Mouse (Mus musculus) hindbrain, embryonic 14.5 days (tissue): ENCODE measurements around the gene Rep15. TPM values are rescaled to one million over a fixed set of nuclear protein-coding genes. Genes with fewer than 3 reads are reported as not detected.

Experiments
- ATAC-seq: fragments of 200-750 bp; cut with Nextera tagmentation; 2 replicates; pipeline ENCODE4 v1.8.0; 2017; ENCODE audit warnings: moderate number of reproducible peaks, mild to moderate bottlenecking, moderate TSS enrichment, moderate library complexity; ENCODE audit not compliant: low FRiP score
- DNase-seq: peaks from one replicate; pipeline ENCODE4 v3.0.0-alpha.2; 2015; ENCODE audit warnings: low spot score
- H3K27ac ChIP-seq: fragments of 300-500 bp; sonication (generic); 2 replicates; pipeline ENCODE4 v1.5.1; 2014; ENCODE audit warnings: mild to moderate bottlenecking, moderate library complexity
- H3K27me3 ChIP-seq: fragments of 300-500 bp; sonication (generic); 2 replicates; pipeline ENCODE4 v1.6.1; 2014; ENCODE audit warnings: mild to moderate bottlenecking, low read length, mixed read lengths; ENCODE audit not compliant: control insufficient read depth, insufficient read depth
- H3K36me3 ChIP-seq: fragments of 300-500 bp; sonication (generic); replicated peaks from 2 replicates; pipeline ENCODE4 v1.6.1; 2014; ENCODE audit not compliant: control insufficient read depth, insufficient read depth
- H3K4me1 ChIP-seq: fragments of 300-500 bp; sonication (generic); replicated peaks from 2 replicates; pipeline ENCODE4 v1.6.1; 2014; ENCODE audit warnings: antibody characterized with exemption, low read length, mixed read lengths; ENCODE audit not compliant: control insufficient read depth, insufficient read depth
- H3K4me2 ChIP-seq: fragments of 300-500 bp; sonication (generic); replicated peaks from 2 replicates; pipeline ENCODE4 v1.6.1; 2014; ENCODE audit warnings: mild to moderate bottlenecking, moderate library complexity
- H3K4me3 ChIP-seq: fragments of 300-500 bp; sonication (generic); replicated peaks from 2 replicates; pipeline ENCODE4 v1.5.1; 2014; ENCODE audit warnings: mild to moderate bottlenecking, low read length
- H3K9ac ChIP-seq: fragments of 300-500 bp; sonication (generic); 2 replicates; pipeline ENCODE4 v1.6.1; 2014
- H3K9me3 ChIP-seq: fragments of 300-500 bp; sonication (generic); 2 replicates; pipeline ENCODE4 v1.6.1; 2016; ENCODE audit warnings: low read length; ENCODE audit not compliant: control insufficient read depth
- WGBS: fragments of 180-500 bp; shearing (Covaris S2); extraction: QIAGEN DNeasy Blood & Tissue Kit; methylation state at CpG from one replicate; pipeline ENCODE4 v1.1.7; 2014; 5-methylcytosine and 5-hydroxymethylcytosine counted together
- polyA plus RNA-seq: library from polyadenylated mRNA; unstranded; fragments of >200 nt; fragmentation: Nextera tagmentation; extraction: Ambion mirVana; gene quantifications from 2 replicates; pipeline ENCODE4 v1.2.1, GENCODE M21; 2014

Rep15 gene
- polyA plus RNA-seq, 1 experiment from 2014 or later = 0.50 TPM

GRCm38 (mm10) chr6:147051666-147052065 lies 19.3 kb downstream of the Rep15 start:
- Histone ChIP-seq H3K4me2 (no peak overlapping the region), H3K27ac (no peak overlapping the region), H3K27me3 (no peaks in the 10 kb centered on the region), H3K36me3 (peaks cover 91% of the 10 kb centered on the region), H3K9me3 (no peaks in the 10 kb centered on the region), H3K4me3 (no peak overlapping the region), H3K9ac (no peak overlapping the region), H3K4me1 (no peaks in the 10 kb centered on the region)
- DNase-seq (no peak), ATAC-seq (no peak)
- WGBS = 94% methylated on average over 8 of the region's 8 CpGs

GRCm38 (mm10) chr6:147052440-147052839 lies 20.1 kb downstream of the Rep15 start:
- Histone ChIP-seq H3K27ac (no peak overlapping the region), H3K9me3 (no peaks in the 10 kb centered on the region), H3K27me3 (no peaks in the 10 kb centered on the region), H3K36me3 (peaks cover 90% of the 10 kb centered on the region), H3K4me2 (no peak overlapping the region), H3K4me1 (no peaks in the 10 kb centered on the region), H3K9ac (no peak overlapping the region), H3K4me3 (no peak overlapping the region)
- no peak for ATAC-seq
- 94% methylated on average over 9 of the region's 9 CpGs for WGBS
- DNase-seq = no peak

- no peak for ATAC-seq
- DNase-seq = no peak
- no peaks in the 10 kb centered on the region for H3K27me3 ChIP-seq
- H3K4me1 ChIP-seq = no peaks in the 10 kb centered on the region
- H3K9ac ChIP-seq = no peak overlapping the region
- H3K9me3 ChIP-seq = no peaks in the 10 kb centered on the region
- no peak overlapping the region for H3K27ac ChIP-seq
- WGBS = 86% methylated on average over 19 of the region's 19 CpGs
- no peak overlapping the region for H3K4me3 ChIP-seq
- peaks cover 82% of the 10 kb centered on the region for H3K36me3 ChIP-seq
- no peak overlapping the region for H3K4me2 ChIP-seq
These were observed 21.6 kb downstream of the Rep15 start for GRCm38 (mm10) chr6:147053785-147054646.

- WGBS = 91% methylated on average over 10 of the region's 10 CpGs
- Histone ChIP-seq H3K27me3 (no peaks in the 10 kb centered on the region), H3K9ac (no peak overlapping the region), H3K27ac (no peak overlapping the region), H3K4me3 (no peak overlapping the region), H3K4me2 (no peak overlapping the region), H3K9me3 (no peaks in the 10 kb centered on the region), H3K4me1 (no peaks in the 10 kb centered on the region), H3K36me3 (peaks cover 74% of the 10 kb centered on the region)
- ATAC-seq (no peak), DNase-seq (no peak)
These were observed 23.1 kb downstream of the Rep15 start for GRCm38 (mm10) chr6:147055374-147055977.

- DNase-seq (no peak), ATAC-seq (no peak)
- H3K4me3 ChIP-seq = no peak overlapping the region
- H3K9me3 ChIP-seq = no peaks in the 10 kb centered on the region
- WGBS = 77% methylated on average over 7 of the region's 7 CpGs
- no peaks in the 10 kb centered on the region for H3K4me1 ChIP-seq
- H3K9ac ChIP-seq = no peak overlapping the region
- no peak overlapping the region for H3K4me2 ChIP-seq
- H3K36me3 ChIP-seq = peaks cover 64% of the 10 kb centered on the region
- H3K27ac ChIP-seq = no peak overlapping the region
- no peaks in the 10 kb centered on the region for H3K27me3 ChIP-seq
These were observed 26.9 kb downstream of the Rep15 start for GRCm38 (mm10) chr6:147059326-147059725.

- Histone ChIP-seq H3K36me3 (peaks cover 61% of the 10 kb centered on the region), H3K9ac (no peak overlapping the region), H3K4me1 (no peaks in the 10 kb centered on the region), H3K4me2 (0 out of 2 replicates have a peak overlapping the region, but pooled peaks have one; percentile 18), H3K4me3 (no peak overlapping the region), H3K27ac (no peak overlapping the region; the same call in 1 of the 2 replicates), H3K9me3 (no peaks in the 10 kb centered on the region), H3K27me3 (no peaks in the 10 kb centered on the region)
- peak; percentile 23 for DNase-seq
- 72% methylated on average over 9 of the region's 9 CpGs for WGBS
- peak; percentile 84 for ATAC-seq
These were observed 29.2 kb downstream of the Rep15 start for GRCm38 (mm10) chr6:147061630-147062029.

- Histone ChIP-seq H3K27me3 (no peaks in the 10 kb centered on the region), H3K4me1 (no peaks in the 10 kb centered on the region), H3K9me3 (no peaks in the 10 kb centered on the region), H3K9ac (no peak overlapping the region), H3K27ac (no peak overlapping the region; the same call in 1 of the 2 replicates), H3K36me3 (peaks cover 61% of the 10 kb centered on the region), H3K4me3 (no peak overlapping the region), H3K4me2 (peak overlapping the region; percentile 18; the same call in 1 of the 2 replicates)
- WGBS = 62% methylated on average over 7 of the region's 7 CpGs
- ATAC-seq (no peak), DNase-seq (peak; percentile 39)
These were observed 29.6 kb downstream of the Rep15 start for GRCm38 (mm10) chr6:147062034-147062433.

GRCm38 (mm10) chr6:147062694-147063093 lies 30.3 kb downstream of the Rep15 start:
- H3K9me3 ChIP-seq = no peaks in the 10 kb centered on the region
- H3K4me1 ChIP-seq = no peaks in the 10 kb centered on the region
- H3K36me3 ChIP-seq = peaks cover 60% of the 10 kb centered on the region
- ATAC-seq = no peak
- WGBS = 91% methylated on average over 7 of the region's 7 CpGs
- no peak overlapping the region for H3K9ac ChIP-seq
- H3K27me3 ChIP-seq = no peaks in the 10 kb centered on the region
- H3K27ac ChIP-seq = no peak overlapping the region
- no peak overlapping the region for H3K4me3 ChIP-seq
- H3K4me2 ChIP-seq = no peak overlapping the region
- no peak for DNase-seq

- H3K36me3 ChIP-seq = peaks cover 56% of the 10 kb centered on the region
- no peaks in the 10 kb centered on the region for H3K9me3 ChIP-seq
- H3K9ac ChIP-seq = no peak overlapping the region
- ATAC-seq (no peak), DNase-seq (no peak)
- no peak overlapping the region for H3K4me2 ChIP-seq
- no peak overlapping the region for H3K27ac ChIP-seq
- H3K4me1 ChIP-seq = no peaks in the 10 kb centered on the region
- no peaks in the 10 kb centered on the region for H3K27me3 ChIP-seq
- no peak overlapping the region for H3K4me3 ChIP-seq
- 92% methylated on average over 10 of the region's 10 CpGs for WGBS
These were observed 32.0 kb downstream of the Rep15 start for GRCm38 (mm10) chr6:147064226-147064943.
